Mouse (Mus musculus) E14TG2a.4 (cell line): ENCODE data around the gene Ccdc144b.

Experiments used
- CTCF ChIP-seq: conservative IDR thresholded peaks from 2 replicates; pipeline ENCODE4 v1.5.1; 2014; ENCODE audit warnings: low read length
- NANOG ChIP-seq: IDR thresholded peaks from 2 replicates; pipeline ENCODE4 v1.6.1; 2014; ENCODE audit warnings: borderline replicate concordance, low read length, mixed read lengths

DNA sequence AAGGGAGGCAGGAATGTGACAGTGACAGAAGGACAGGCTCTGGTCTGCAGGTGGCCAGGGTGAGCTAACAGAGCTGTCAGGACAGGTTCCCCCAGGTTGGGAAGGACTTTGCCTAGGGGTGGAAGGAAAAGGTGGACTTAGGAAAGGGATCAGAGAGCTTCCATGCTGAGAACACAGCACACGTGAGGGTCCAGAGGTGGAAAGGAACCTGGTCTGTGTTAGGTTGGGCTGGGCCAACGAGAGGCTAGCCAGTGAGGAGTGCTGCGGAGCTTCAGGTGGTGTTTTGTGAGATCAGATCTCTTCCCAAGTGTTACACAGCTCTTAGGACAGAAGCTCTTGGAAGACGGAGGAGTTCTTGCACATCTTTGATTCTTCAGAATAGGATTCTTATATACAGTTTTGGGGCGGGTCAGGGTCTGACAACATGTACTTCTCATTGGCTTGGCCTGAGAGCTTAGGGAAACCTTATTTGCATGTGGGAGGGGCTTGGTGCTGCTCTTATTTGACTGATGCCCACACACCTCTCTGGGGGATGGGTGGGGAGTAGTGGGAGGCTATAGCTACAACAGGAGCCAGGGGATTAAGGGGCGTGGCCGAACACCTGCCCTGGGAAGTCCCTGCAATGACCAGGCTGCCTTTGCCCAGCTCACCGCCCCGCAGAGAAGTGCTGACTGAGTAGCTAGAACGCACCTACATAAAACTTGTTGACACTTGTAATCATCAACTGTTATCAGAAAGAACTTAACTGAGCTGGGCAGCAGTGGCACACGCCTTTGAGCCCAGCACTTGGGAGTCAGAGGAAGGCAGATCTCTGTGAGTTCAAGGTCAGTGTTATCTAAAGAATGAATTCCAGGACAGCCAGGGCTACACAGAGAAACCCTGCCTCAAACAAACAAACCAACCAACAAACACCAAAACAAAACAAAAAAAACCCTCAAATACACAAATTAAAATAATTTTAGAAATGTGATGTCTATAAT lies 58.5 kb downstream of the Ccdc144b start:
- TF ChIP-seq CTCF (no peak), NANOG (no peak)
